Mouse (Mus musculus) limb, embryonic 15.5 days (tissue): ENCODE results near the gene Rnf19b. TPM values are rescaled to one million over a fixed set of nuclear protein-coding genes. Genes with fewer than 3 reads are reported as not detected.

Experiments
- ATAC-seq: fragments of 200-750 bp; cut with Nextera tagmentation; 2 replicates; pipeline ENCODE4 v1.8.0; 2017; ENCODE audit warnings: low read depth, moderate TSS enrichment; ENCODE audit not compliant: insufficient number of reproducible peaks, low FRiP score, low TSS enrichment
- H3K27ac ChIP-seq: fragments of 300-500 bp; sonication (generic); 2 replicates; pipeline ENCODE4 v1.5.1; 2015; ENCODE audit warnings: moderate library complexity, mild to moderate bottlenecking, inconsistent platforms
- H3K27me3 ChIP-seq: fragments of 300-500 bp; sonication (generic); 2 replicates; pipeline ENCODE4 v1.6.1; 2015; ENCODE audit warnings: inconsistent platforms
- H3K36me3 ChIP-seq: fragments of 300-500 bp; sonication (generic); 2 replicates; pipeline ENCODE4 v1.6.1; 2015; ENCODE audit warnings: inconsistent platforms
- H3K4me1 ChIP-seq: fragments of 300-500 bp; sonication (generic); 2 replicates; pipeline ENCODE4 v1.6.1; 2015; ENCODE audit warnings: inconsistent platforms
- H3K4me2 ChIP-seq: fragments of 300-500 bp; sonication (generic); 2 replicates; pipeline ENCODE4 v1.6.1; 2015; ENCODE audit warnings: mild to moderate bottlenecking, inconsistent platforms
- H3K4me3 ChIP-seq: fragments of 300-500 bp; sonication (generic); 2 replicates; pipeline ENCODE4 v1.5.1; 2015; ENCODE audit warnings: mild to moderate bottlenecking, inconsistent platforms
- H3K9ac ChIP-seq: fragments of 300-500 bp; sonication (generic); 2 replicates; pipeline ENCODE4 v1.6.1; 2015; ENCODE audit warnings: inconsistent platforms
- H3K9me3 ChIP-seq: fragments of 300-500 bp; sonication (generic); 2 replicates; pipeline ENCODE4 v1.6.1; 2016; ENCODE audit warnings: inconsistent platforms
- WGBS: fragments of 180-500 bp; shearing (Covaris S2); methylation state at CpG from one replicate; pipeline ENCODE4 v1.1.7; 2015; 5-methylcytosine and 5-hydroxymethylcytosine counted together
- polyA plus RNA-seq: library from polyadenylated mRNA; unstranded; fragments of >200 nt; fragmentation: Nextera tagmentation; extraction: Ambion mirVana; gene quantifications from 2 replicates; pipeline ENCODE4 v1.2.1, GENCODE M21; 2015

Gene Rnf19b
- polyA plus RNA-seq, 1 experiment from 2014 or later = 11.5 TPM

DNA sequence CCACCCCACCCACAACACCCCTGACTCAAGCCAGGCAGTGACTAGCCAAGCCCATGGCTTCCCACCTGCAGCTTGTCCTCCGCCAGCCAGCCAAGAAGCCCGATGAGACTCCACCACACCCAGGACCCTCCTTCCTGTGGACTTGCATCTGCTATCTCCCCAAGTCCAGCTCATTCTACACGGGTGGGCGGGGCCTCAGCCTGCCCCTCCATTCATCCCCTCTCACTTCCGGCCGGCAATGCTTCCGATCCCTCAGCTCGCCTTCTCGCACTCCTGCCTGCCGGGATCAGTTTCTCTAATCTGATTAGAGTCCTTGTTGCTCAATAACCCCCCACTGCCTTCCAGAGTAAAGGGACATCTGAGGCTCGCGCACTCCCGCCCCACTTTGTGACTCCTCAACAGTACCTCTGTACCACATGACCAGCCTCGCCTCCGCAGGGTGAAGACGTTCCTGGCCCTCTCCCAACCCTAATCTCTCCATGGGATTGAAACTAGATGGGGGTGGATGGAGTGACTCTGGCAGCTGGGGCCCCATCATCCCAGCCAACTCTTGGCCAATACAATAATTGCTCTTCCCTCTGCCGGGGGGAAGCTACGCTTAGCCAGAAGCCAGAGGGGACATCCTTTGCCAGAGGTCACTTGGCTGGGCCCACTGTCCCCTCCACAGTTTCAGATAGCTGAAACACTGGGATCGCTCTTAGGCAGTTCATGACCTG lies 67.8 kb downstream of the Rnf19b start:
- H3K27me3 ChIP-seq = peaks cover 51% of the 10 kb centered on the region
- no peak for ATAC-seq
- H3K36me3 ChIP-seq = no peaks in the 10 kb centered on the region
- WGBS = 23% methylated on average over 19 of the region's 19 CpGs
- no peaks in the 10 kb centered on the region for H3K9me3 ChIP-seq
- H3K27ac ChIP-seq = no peak overlapping the region
- H3K4me2 ChIP-seq = peak overlapping the region; percentile 19; the same call in 1 of the 2 replicates
- peaks cover 44% of the 10 kb centered on the region for H3K4me1 ChIP-seq
- no peak overlapping the region for H3K9ac ChIP-seq
- H3K4me3 ChIP-seq = peak overlapping the region; percentile 11; the same call in 1 of the 2 replicates

DNA sequence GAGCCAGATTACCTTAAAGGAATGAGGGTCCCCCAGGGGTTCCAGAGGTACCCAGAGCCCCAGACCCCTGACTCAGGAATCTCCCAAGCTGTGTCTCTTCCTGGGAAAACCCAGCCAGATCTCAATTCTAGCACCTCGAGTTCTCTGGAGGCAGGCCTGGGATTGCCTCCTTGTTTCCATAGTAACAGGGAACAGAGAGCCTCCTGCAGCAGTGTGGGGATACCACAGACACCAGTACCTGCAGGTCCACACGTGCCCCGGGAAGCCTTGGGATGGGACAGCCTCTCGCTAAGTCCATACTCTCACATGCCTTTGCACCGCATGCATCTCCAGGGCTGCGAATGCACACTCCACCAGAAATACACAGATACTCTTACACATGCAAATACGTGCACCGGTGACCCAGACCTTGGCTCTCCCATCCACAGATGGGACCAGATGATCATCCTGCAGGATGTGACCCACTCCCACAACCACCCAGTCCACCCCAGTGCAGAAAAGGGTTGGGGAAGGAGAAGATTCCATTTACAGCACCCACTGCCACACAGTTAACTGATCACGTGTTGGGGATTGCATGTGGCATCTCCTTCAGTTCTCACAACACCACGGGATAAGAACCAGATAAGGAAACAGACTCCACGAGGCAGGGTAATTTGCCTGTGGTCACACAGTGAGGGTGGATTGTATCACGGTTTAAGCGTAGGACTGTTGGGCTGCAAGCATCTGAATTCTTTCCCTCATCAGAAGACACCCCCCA lies 70.7 kb downstream of the Rnf19b start:
- Histone ChIP-seq H3K9ac (no peak overlapping the region), H3K27me3 (peaks cover 24% of the 10 kb centered on the region), H3K36me3 (no peaks in the 10 kb centered on the region), H3K4me1 (peaks cover 40% of the 10 kb centered on the region), H3K4me2 (no peak overlapping the region), H3K4me3 (no peak overlapping the region), H3K9me3 (no peaks in the 10 kb centered on the region), H3K27ac (no peak overlapping the region)
- 47% methylated on average over 13 of the region's 13 CpGs for whole genome bisulfite sequencing
- no peak for ATAC-seq

DNA sequence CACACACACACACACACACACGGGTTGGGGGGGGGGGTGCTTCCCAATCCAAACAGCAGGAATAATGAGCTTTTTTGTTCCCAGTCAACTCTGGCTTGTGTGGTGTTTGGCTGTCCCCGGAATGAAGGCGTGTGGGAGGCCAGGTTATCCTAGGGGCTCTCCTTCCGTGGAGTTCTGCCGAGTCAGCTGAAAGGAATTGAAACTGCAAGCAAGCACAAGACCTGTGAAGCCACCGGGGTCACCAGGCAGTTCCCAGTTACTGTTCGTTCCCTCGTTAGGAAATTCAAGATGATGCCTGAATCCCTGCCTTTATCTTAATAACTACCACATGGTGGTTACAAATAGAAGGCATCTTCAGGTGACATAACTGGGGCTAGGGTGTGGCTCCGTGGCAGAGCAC lies 71.3 kb downstream of the Rnf19b start:
- peaks cover 22% of the 10 kb centered on the region for H3K27me3 ChIP-seq
- H3K36me3 ChIP-seq = no peaks in the 10 kb centered on the region
- no peaks in the 10 kb centered on the region for H3K9me3 ChIP-seq
- no peak overlapping the region for H3K4me3 ChIP-seq
- H3K9ac ChIP-seq = no peak overlapping the region
- no peak overlapping the region for H3K4me2 ChIP-seq
- no peak overlapping the region for H3K27ac ChIP-seq
- 30% methylated on average over 9 of the region's 9 CpGs for WGBS
- H3K4me1 ChIP-seq = peaks cover 40% of the 10 kb centered on the region
- ATAC-seq = no peak

DNA sequence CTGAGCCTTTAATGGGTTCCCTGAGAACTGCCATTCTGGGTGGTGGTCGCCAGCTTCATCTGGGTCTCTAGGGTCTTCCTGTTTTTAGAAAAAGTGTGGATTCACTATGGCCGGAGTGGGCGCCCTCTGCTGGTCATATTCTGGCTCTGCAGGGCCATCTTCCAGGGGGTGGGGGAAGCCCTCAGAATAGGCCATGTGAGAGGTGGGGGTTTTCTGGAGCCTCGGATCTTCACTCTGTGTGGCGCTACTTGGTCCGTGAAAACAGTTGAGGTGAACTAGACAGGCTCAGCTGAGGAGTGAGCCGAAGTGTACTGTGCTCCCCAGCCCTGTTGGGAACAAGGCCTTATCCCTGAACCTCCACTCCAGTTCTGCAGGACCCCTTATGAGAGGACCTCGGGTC lies 72.1 kb downstream of the Rnf19b start:
- no peaks in the 10 kb centered on the region for H3K9me3 ChIP-seq
- peak overlapping the region; percentile 71 for H3K27ac ChIP-seq
- no peak overlapping the region for H3K9ac ChIP-seq
- H3K27me3 ChIP-seq = peaks cover 14% of the 10 kb centered on the region
- peak overlapping the region; percentile 40 for H3K4me2 ChIP-seq
- 1% methylated on average over 8 of the region's 8 CpGs for WGBS
- no peaks in the 10 kb centered on the region for H3K36me3 ChIP-seq
- ATAC-seq = 0 out of 2 replicates have a peak, but pooled peaks have one; percentile 49
- H3K4me1 ChIP-seq = peaks cover 42% of the 10 kb centered on the region
- peak overlapping the region; percentile 35 for H3K4me3 ChIP-seq

DNA sequence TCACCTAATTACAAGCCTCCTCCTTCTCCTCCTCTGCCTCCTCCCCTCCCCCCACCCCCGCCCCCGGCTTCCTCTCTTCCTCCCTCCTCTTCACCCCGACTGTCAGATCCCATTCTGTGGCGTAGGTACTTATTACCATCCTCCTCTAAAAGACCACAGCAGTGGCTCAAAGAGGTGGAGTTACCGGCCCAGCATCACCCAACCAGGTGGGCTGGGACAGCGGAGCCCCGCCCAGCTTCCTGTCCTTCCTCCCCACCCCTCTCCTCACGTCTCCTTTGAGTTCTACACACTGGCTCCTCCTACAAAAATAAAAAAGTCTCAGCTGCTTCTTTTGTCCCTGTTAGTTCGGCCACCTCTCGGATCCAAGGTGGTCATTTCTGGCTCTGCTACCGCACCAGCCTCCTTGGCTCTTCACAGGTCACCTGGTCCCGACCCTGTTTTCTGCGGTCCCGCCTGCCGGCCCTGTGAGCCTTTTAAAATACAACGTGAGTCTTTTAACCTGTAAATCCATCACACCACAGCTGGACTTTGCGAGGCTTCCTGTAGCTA lies 72.8 kb downstream of the Rnf19b start:
- Histone ChIP-seq H3K4me3 (peak overlapping the region; percentile 35), H3K27ac (peak overlapping the region; percentile 71), H3K9me3 (no peaks in the 10 kb centered on the region), H3K4me2 (peak overlapping the region; percentile 40), H3K27me3 (peaks cover 12% of the 10 kb centered on the region), H3K4me1 (peaks cover 38% of the 10 kb centered on the region), H3K9ac (no peak overlapping the region), H3K36me3 (no peaks in the 10 kb centered on the region)
- peak; percentile 62; the same call in 1 of the 2 replicates for ATAC-seq
- 2% methylated on average over 17 of the region's 17 CpGs for WGBS

DNA sequence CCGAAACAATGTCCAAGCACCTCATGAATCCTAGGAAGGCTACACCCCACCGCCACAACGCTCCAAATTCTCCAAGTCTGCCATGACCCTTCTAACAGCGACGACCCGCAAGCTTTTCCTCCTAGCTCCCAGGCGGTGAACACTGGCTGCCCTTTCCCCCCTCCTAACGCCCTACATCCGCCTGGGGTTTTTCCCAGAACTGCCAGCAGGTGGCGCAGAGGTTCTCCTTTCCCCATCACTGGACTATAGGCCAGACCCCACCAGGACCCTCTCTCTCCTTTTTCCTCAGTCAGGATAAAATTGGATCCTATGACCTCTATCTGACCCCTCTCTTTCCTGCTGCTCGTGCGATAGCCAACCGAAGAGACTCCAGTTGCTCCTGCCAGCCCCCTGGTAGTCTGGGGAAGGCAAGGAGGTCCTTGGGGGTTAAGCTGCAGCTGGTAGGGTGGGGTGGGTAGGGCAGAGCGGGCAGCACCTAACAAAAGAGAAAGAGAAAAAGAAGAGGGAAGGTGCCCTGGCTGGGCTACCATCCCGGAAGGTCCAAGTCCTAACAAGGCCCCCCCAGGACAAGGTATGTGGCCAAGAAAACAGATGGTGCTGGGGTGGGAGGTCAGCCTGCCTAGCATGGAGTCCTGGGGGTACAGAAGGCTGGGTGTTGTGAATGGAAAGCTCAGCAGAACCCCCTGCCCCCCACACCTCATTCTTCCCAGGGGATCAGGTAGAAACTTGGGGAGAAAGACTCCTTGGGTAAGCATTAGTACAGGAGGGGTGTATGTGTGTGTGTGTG lies 76.9 kb downstream of the Rnf19b start:
- Histone ChIP-seq H3K27ac (no peak overlapping the region), H3K4me2 (peak overlapping the region; percentile 39), H3K9me3 (no peaks in the 10 kb centered on the region), H3K4me3 (peak overlapping the region; percentile 11; the same call in 1 of the 2 replicates), H3K9ac (0 out of 2 replicates have a peak overlapping the region, but pooled peaks have one; percentile 7), H3K4me1 (peaks cover 38% of the 10 kb centered on the region), H3K36me3 (no peaks in the 10 kb centered on the region), H3K27me3 (peaks cover 17% of the 10 kb centered on the region; the same call in 1 of the 2 replicates)
- ATAC-seq = no peak
- WGBS = 11% methylated on average over 15 of the region's 15 CpGs

Other genes with a start within 250 kb of the Rnf19b start
- gene Trim62, start 174.7 kb upstream of the Rnf19b start, polyA plus RNA-seq = 5.5 and 5.7 TPM in 2 replicates
- gene Azin2, start 95.8 kb upstream of the Rnf19b start, polyA plus RNA-seq = 27.0 and 27.1 TPM in 2 replicates
- gene Ak2, start 66.3 kb upstream of the Rnf19b start, polyA plus RNA-seq = 241 and 246 TPM in 2 replicates
- 27.5 and 32.3 TPM in 2 replicates for gene Tmem54, start 47.3 kb downstream of the Rnf19b start, polyA plus RNA-seq
- gene Hpca, start 63.8 kb downstream of the Rnf19b start, polyA plus RNA-seq = 1.4 and 1.5 TPM in 2 replicates
- 17.4 and 22.9 TPM in 2 replicates for gene Fndc5, start 78.7 kb downstream of the Rnf19b start, polyA plus RNA-seq
- gene S100pbp, start 131.5 kb downstream of the Rnf19b start, polyA plus RNA-seq = 16.5 and 18.8 TPM in 2 replicates
- gene Yars, start 131.5 kb downstream of the Rnf19b start, polyA plus RNA-seq = 80.5 and 82.6 TPM in 2 replicates
- 9.6 and 11.6 TPM in 2 replicates for gene C77080, start 203.1 kb downstream of the Rnf19b start, polyA plus RNA-seq
- gene Sync, start 229.3 kb downstream of the Rnf19b start, polyA plus RNA-seq = 5.0 and 9.6 TPM in 2 replicates